Mouse (Mus musculus): ENCODE data around the gene Bicd2. TPM values are rescaled to one million over a fixed set of nuclear protein-coding genes. Genes with fewer than 3 reads are reported as not detected.

Bicd2 gene
- polyA plus RNA-seq, 1 experiment from 2014 or later, result 37.1 TPM

DNA sequence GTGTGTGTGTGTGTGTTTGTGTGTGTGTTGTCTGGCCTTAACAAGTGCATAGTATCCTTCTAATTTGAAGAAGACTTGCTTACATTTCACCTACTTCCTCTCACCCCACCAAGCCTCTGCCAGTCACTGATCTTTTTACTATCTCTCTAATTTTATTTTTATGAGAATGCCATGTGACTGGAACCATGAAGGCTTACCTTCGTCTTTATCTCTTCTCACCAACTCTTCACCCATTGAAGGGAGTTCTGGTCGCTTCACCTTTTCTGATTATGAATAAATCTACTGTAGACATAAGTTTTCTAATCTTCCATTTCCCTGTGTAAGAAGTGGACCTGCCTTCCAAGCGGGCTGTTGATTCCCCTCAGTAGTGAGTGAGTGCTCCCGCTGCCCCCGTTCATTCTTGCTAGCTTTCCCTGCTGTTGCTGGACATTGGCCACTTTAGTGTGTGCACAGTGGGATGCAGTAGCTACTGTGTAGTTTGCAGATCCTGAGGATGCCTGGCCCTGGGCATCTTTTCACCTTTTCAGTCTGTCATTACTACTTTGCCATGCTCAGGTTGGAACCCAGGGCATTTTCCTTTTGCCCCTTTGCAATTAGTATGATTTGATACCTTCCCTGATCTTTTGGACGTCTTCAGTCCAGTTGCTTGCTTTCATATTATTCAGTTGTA lies 8.6 kb downstream of the Bicd2 start:
- no peak overlapping the region for H3K4me2 ChIP-seq (ENCODE audit: low read depth)
- no peaks in the 10 kb centered on the region for H3K27me3 ChIP-seq (ENCODE audit: control insufficient read depth, insufficient read depth, low read length)
- no peak overlapping the region for H3K27ac ChIP-seq (ENCODE audit: low read depth, low read length)
- H3K9me3 ChIP-seq (ENCODE audit: control insufficient read depth, low read length), result no peaks in the 10 kb centered on the region
- peaks cover 5% of the 10 kb centered on the region; the same call in 1 of the 2 replicates for H3K4me1 ChIP-seq (ENCODE audit: control insufficient read depth, insufficient read depth, low read length)
- no peak for DNase-seq (ENCODE audit: low spot score)
- no peak overlapping the region for H3K4me3 ChIP-seq (ENCODE audit: low read depth, low read length)
- H3K36me3 ChIP-seq (ENCODE audit: control insufficient read depth, insufficient read depth, low read length), result no peaks in the 10 kb centered on the region
- no peak overlapping the region for H3K9ac ChIP-seq (ENCODE audit: low read length)
- no peak for ATAC-seq (ENCODE audit: insufficient read depth, low FRiP score, low TSS enrichment)
- 91% methylated on average over 6 of the region's 6 CpGs for WGBS

DNA sequence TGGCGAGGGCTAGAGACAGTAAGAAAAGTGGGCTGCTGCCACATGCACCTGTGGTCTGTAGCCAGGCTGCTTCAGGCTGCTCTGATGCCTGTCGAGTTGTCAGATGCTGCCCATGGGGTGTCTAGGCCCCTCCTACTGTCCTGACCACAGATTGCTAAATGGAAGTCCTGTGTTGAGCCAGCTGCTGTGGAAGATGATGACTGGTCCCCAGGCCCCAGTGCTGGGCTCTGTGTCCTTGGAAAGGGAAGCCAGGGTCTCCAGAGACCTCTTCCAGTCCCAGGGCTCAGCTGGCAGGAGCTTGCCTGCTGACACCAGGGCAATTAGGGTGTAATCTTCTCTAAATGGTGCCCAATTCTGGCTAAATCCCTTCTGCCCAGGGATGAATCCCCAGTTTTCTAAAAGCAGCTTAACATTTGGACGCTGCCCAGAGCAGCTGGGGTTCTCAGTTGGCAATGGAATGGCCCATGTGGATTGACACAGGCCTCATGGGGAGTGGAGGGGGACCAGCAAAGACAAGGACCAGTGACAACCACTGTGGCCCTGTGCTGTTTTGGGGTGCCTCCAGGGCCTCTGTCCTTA lies 11.3 kb downstream of the Bicd2 start:
- H3K9me3 ChIP-seq (ENCODE audit: control insufficient read depth, low read length), result no peaks in the 10 kb centered on the region
- H3K27ac ChIP-seq (ENCODE audit: low read depth, low read length), result peak overlapping the region; percentile 46; the same call in 1 of the 2 replicates
- peak; percentile 45 for ATAC-seq (ENCODE audit: insufficient read depth, low FRiP score, low TSS enrichment)
- H3K4me3 ChIP-seq (ENCODE audit: low read depth, low read length), result no peak overlapping the region
- H3K9ac ChIP-seq (ENCODE audit: low read length), result no peak overlapping the region
- peaks cover 5% of the 10 kb centered on the region; the same call in 1 of the 2 replicates for H3K4me1 ChIP-seq (ENCODE audit: control insufficient read depth, insufficient read depth, low read length)
- no peaks in the 10 kb centered on the region for H3K36me3 ChIP-seq (ENCODE audit: control insufficient read depth, insufficient read depth, low read length)
- peak; percentile 56 for DNase-seq (ENCODE audit: low spot score)
- H3K27me3 ChIP-seq (ENCODE audit: control insufficient read depth, insufficient read depth, low read length), result no peaks in the 10 kb centered on the region
- 58% methylated on average over 3 of the region's 3 CpGs for WGBS
- no peak overlapping the region for H3K4me2 ChIP-seq (ENCODE audit: low read depth)

DNA sequence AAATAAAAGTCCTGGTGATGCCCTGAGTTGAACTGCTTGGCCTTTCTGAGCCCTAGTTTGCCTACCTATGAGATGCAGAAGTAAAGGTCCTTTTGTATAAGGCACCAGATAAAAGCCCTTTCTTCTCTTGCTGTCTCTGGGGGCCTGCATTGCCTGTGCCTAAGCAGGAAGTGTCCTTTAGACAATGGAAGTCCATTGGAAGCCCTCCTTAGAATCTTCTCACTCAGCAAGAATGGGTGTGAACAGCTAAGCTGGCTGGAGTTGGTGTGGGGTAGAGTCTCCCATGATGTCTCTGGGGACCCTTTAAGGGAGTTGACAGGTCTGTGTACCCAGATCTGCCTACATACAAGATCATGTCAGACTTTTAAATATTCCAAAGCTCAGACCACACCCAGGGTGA lies 12.0 kb downstream of the Bicd2 start:
- no peak overlapping the region for H3K27ac ChIP-seq (ENCODE audit: low read depth, low read length)
- no peak for ATAC-seq (ENCODE audit: insufficient read depth, low FRiP score, low TSS enrichment)
- DNase-seq (ENCODE audit: low spot score), result no peak

DNA sequence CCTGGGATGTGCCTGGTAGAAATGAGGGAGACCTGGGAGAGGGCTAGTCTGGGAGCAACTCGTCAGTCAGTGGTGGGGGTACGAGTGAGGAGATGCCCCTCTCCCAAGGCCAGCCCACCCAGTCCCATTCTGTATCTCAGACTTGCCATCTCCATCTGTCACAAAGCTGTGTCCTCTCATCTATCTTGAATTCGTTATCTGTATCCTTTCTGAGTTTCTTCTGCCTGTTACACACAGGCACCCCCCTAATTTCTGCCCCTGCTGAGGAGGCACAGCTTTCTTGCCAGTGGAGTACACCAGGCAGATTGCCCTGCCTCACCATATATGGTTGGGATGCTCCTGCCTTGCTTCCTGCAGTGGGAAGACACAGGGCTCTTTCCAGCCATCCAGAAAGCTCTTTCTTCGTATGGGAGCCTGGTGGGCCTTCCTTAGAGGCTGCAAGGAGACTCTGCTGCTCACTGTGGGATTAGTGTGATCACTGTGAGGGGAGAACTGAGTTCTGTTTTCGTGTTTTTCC lies 12.7 kb downstream of the Bicd2 start:
- Histone ChIP-seq H3K27ac (ENCODE audit: low read depth, low read length) (no peak overlapping the region), H3K4me1 (ENCODE audit: control insufficient read depth, insufficient read depth, low read length) (peaks cover 5% of the 10 kb centered on the region; the same call in 1 of the 2 replicates), H3K27me3 (ENCODE audit: control insufficient read depth, insufficient read depth, low read length) (no peaks in the 10 kb centered on the region), H3K36me3 (ENCODE audit: control insufficient read depth, insufficient read depth, low read length) (no peaks in the 10 kb centered on the region), H3K4me2 (ENCODE audit: low read depth) (no peak overlapping the region), H3K9ac (ENCODE audit: low read length) (no peak overlapping the region), H3K4me3 (ENCODE audit: low read depth, low read length) (no peak overlapping the region), H3K9me3 (ENCODE audit: control insufficient read depth, low read length) (no peaks in the 10 kb centered on the region)
- no peak for ATAC-seq (ENCODE audit: insufficient read depth, low FRiP score, low TSS enrichment)
- WGBS, result 77% methylated on average over 5 of the region's 5 CpGs
- DNase-seq (ENCODE audit: low spot score), result no peak

More for the DNA sequence above, 12.0 kb downstream of the Bicd2 start:
- Histone ChIP-seq H3K4me1 (ENCODE audit: control insufficient read depth, insufficient read depth, low read length) (peaks cover 5% of the 10 kb centered on the region; the same call in 1 of the 2 replicates), H3K4me3 (ENCODE audit: low read depth, low read length) (no peak overlapping the region), H3K9ac (ENCODE audit: low read length) (no peak overlapping the region), H3K36me3 (ENCODE audit: control insufficient read depth, insufficient read depth, low read length) (no peaks in the 10 kb centered on the region), H3K4me2 (ENCODE audit: low read depth) (no peak overlapping the region), H3K9me3 (ENCODE audit: control insufficient read depth, low read length) (no peaks in the 10 kb centered on the region), H3K27me3 (ENCODE audit: control insufficient read depth, insufficient read depth, low read length) (no peaks in the 10 kb centered on the region)

DNA sequence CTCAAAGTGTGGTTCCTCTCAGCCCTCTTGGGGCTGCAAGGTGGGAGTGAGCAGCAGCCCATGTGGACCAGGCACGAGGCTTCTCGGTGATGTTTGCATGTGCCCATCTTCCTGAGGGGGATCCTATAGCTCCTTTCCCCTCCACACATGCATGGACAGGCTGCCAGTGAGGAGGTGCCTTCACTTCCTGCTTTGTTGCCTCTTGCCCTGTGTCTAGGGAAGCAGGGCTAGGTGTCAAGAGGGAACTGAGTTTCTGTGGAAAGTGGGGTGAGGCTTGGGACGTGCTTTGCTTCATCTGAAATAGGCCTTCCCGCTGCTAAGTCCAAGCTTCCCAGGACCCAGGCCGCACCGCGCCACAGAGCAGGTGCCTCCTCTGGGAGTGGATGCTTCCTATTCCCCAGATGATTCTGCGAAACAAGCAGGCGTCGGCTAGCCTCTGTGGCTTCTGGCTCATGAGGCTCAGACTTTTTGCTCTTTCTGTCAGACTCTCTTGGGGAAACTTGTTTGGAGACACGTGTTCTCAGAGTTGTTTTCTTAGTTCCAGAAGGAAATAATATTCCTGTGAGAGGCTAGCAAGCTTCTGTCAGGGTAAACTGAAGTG lies 14.2 kb downstream of the Bicd2 start:
- no peak for ATAC-seq (ENCODE audit: insufficient read depth, low FRiP score, low TSS enrichment)
- H3K27me3 ChIP-seq (ENCODE audit: control insufficient read depth, insufficient read depth, low read length), result no peaks in the 10 kb centered on the region
- H3K27ac ChIP-seq (ENCODE audit: low read depth, low read length), result no peak overlapping the region
- no peak for DNase-seq (ENCODE audit: low spot score)
- no peak overlapping the region for H3K4me2 ChIP-seq (ENCODE audit: low read depth)
- WGBS, result 84% methylated on average over 11 of the region's 11 CpGs
- H3K36me3 ChIP-seq (ENCODE audit: control insufficient read depth, insufficient read depth, low read length), result no peaks in the 10 kb centered on the region
- no peaks in the 10 kb centered on the region for H3K9me3 ChIP-seq (ENCODE audit: control insufficient read depth, low read length)
- 0 out of 2 replicates have a peak overlapping the region, but pooled peaks have one; percentile 7 for H3K9ac ChIP-seq (ENCODE audit: low read length)
- H3K4me1 ChIP-seq (ENCODE audit: control insufficient read depth, insufficient read depth, low read length), result peaks cover 2% of the 10 kb centered on the region; the same call in 1 of the 2 replicates
- H3K4me3 ChIP-seq (ENCODE audit: low read depth, low read length), result no peak overlapping the region

DNA sequence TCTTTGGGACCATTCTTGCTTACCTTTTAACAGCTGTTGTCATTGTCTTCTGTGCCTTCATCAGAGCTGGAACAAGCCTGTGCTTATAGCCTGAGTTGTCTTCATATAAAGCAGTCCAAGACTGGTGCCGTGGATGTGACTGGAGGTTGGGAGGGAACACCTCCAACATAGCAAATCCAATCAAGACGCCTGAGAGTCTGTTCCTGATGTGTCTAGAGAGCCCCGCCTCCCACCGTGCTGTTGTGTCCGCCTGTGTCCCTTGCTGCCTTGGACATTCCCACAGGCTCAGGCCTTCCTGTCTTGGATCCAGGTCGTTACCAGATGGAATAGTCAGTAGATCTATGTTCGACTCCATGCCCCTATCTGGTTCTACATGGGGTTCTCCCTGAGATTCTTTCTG lies 14.7 kb downstream of the Bicd2 start:
- 80% methylated on average over 7 of the region's 7 CpGs for WGBS

DNA sequence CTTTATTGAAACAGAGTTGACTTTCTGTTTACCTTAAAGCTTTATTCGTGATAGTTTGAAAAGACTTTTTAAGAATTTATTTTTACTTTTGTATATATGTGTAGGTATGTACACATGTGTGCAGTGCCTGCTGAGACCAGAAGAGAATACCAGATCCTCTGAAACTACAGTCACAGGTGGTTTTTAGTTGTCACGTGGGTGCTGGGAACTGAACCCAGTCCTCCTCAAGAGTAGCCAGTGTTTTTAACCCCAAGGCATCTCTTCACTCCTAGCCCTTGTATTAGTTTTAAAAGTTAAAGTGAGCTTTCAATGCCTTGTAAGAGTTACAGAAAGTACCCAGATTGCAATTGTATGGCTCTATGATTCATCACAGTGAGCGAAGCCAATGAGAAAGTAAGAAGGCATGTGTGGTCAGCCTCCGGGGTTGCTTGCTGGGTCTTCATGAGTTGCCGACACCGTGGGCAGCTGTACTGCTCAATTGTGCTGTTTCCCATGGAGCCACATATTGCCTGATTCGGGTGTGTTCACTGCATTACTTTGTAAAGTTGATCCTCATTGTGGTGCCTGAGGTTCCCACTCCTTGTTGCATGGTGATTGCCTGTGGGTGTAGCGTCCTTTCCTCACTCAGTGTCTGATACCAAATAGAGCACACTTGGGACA lies 16.1 kb downstream of the Bicd2 start:
- H3K4me3 ChIP-seq (ENCODE audit: low read depth, low read length), result no peak overlapping the region
- H3K27me3 ChIP-seq (ENCODE audit: control insufficient read depth, insufficient read depth, low read length), result no peaks in the 10 kb centered on the region
- no peak for DNase-seq (ENCODE audit: low spot score)
- no peaks in the 10 kb centered on the region for H3K36me3 ChIP-seq (ENCODE audit: control insufficient read depth, insufficient read depth, low read length)
- H3K9me3 ChIP-seq (ENCODE audit: control insufficient read depth, low read length), result no peaks in the 10 kb centered on the region
- no peak for ATAC-seq (ENCODE audit: insufficient read depth, low FRiP score, low TSS enrichment)
- WGBS, result 96% methylated on average over 8 of the region's 8 CpGs
- no peak overlapping the region for H3K27ac ChIP-seq (ENCODE audit: low read depth, low read length)
- peaks cover 2% of the 10 kb centered on the region; the same call in 1 of the 2 replicates for H3K4me1 ChIP-seq (ENCODE audit: control insufficient read depth, insufficient read depth, low read length)
- H3K4me2 ChIP-seq (ENCODE audit: low read depth), result no peak overlapping the region
- no peak overlapping the region for H3K9ac ChIP-seq (ENCODE audit: low read length)

More for the DNA sequence above, 14.7 kb downstream of the Bicd2 start:
- Histone ChIP-seq H3K9ac (ENCODE audit: low read length) (no peak overlapping the region), H3K27ac (ENCODE audit: low read depth, low read length) (no peak overlapping the region), H3K9me3 (ENCODE audit: control insufficient read depth, low read length) (no peaks in the 10 kb centered on the region), H3K4me3 (ENCODE audit: low read depth, low read length) (no peak overlapping the region), H3K36me3 (ENCODE audit: control insufficient read depth, insufficient read depth, low read length) (no peaks in the 10 kb centered on the region), H3K27me3 (ENCODE audit: control insufficient read depth, insufficient read depth, low read length) (no peaks in the 10 kb centered on the region), H3K4me1 (ENCODE audit: control insufficient read depth, insufficient read depth, low read length) (peaks cover 2% of the 10 kb centered on the region; the same call in 1 of the 2 replicates), H3K4me2 (ENCODE audit: low read depth) (no peak overlapping the region)
- ATAC-seq (ENCODE audit: insufficient read depth, low FRiP score, low TSS enrichment) (no peak), DNase-seq (ENCODE audit: low spot score) (no peak)

DNA sequence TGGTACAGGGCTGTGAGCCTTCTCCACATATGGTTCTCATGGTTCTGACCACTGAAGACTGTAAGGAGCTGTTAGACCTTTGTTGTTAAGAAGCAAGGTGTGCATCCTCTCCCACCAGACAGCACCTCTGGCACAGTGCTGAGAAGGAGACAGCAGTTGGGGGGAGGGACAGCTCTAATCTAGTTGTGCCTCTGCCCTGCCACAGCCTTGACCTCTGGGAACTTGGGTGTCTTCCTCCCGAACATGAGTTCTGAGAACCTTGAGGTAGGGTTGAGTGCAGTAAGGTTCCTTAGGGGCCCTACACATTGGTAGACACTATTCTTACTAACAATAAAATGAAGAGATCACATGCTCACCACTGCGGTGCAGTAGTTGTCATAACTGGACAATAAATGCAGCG lies 16.8 kb downstream of the Bicd2 start:
- Histone ChIP-seq H3K4me2 (ENCODE audit: low read depth) (no peak overlapping the region), H3K4me3 (ENCODE audit: low read depth, low read length) (no peak overlapping the region), H3K27me3 (ENCODE audit: control insufficient read depth, insufficient read depth, low read length) (no peaks in the 10 kb centered on the region), H3K36me3 (ENCODE audit: control insufficient read depth, insufficient read depth, low read length) (no peaks in the 10 kb centered on the region), H3K4me1 (ENCODE audit: control insufficient read depth, insufficient read depth, low read length) (no peaks in the 10 kb centered on the region), H3K9me3 (ENCODE audit: control insufficient read depth, low read length) (no peaks in the 10 kb centered on the region), H3K27ac (ENCODE audit: low read depth, low read length) (no peak overlapping the region), H3K9ac (ENCODE audit: low read length) (no peak overlapping the region)
- ATAC-seq (ENCODE audit: insufficient read depth, low FRiP score, low TSS enrichment) (no peak), DNase-seq (ENCODE audit: low spot score) (no peak)
- 95% methylated on average over 3 of the region's 3 CpGs for WGBS

Data from neural tube, embryonic 11.5 days (tissue).